Mouse (Mus musculus): ENCODE results near the gene Uqcr10. TPM values are rescaled to one million over a fixed set of nuclear protein-coding genes. Genes with fewer than 3 reads are reported as not detected.

Uqcr10 gene
- polyA plus RNA-seq (2014; fragmentation: Nextera tagmentation; extraction: Ambion mirVana) = 722 and 816 TPM in 2 replicates

DNA sequence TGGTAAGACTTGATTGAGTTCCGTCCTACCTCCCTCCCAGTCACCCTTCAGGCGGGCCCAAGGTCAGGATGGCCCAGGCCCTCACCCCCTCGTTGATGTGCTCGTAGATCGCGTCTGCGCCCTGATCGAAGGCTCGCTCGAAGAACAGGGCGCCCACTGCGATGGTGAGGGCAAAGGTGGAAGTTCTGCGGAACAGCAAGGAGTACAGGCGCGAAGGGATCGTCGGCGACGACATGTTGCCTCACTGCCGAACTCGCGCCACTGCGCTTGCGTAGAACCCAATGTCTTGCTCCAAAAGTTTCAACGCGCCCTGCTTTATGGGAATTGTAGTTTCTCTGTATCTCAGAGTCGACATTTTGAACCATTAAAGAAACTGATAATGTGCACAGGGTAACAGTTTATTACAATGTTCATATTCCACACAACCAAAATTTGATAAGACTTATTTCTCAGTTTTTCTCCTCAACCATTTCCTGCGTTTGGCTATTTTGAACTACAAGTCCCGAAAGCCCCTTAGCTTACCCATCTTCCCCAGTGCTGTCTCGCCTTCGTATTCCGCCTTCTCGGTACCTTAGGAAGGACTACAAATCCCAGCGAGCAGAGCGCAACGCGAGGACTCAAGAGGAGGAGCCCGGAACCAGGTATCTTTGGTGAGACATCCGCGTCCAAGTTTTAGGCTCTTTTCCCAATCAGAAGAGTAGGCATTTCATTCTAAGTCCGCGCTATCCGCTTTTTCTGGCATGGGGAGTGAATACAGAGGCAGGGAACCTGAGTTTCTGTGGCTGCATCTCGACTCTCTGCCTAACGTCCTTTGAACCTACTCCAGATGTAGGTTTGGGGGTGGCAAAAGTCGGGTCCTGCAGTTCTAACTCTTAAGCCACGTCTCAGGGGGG, at the start of gene Uqcr10, which contains the start of gene Zmat5:
TSS of gene Uqcr10 (minus strand) at position 271 of the 893 bp plus-strand sequence.
TSS of gene Zmat5 (plus strand) at position 607 of the 893 bp plus-strand sequence.
- WGBS = under 1% methylated on average over 47 of the region's 47 CpGs
- peaks cover 13% of the 10 kb centered on the region for H3K36me3 ChIP-seq (ENCODE audit: control insufficient read depth, insufficient read depth, low read length)

DNA sequence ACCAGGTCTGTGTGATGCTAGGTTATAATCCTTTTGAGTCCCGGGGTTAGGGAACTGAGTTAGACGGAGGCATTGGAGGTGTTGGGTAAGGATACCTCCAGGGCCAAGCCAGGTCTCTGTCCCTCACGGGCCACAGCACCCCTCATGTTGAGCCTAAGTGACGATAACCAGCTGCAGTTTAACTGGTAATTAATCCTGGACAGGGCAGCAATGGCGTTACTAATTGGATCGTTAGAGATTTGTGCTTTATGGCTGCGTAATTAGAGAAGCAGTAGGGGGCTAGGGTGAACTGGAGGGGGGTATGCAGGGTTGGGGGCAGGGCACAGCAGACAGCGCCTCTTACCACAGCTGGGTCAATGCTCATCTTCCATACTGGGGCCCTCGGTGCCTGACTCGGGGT, 48.7 kb upstream of the Uqcr10 start:
- H3K4me1 ChIP-seq (ENCODE audit: control insufficient read depth, insufficient read depth, low read length) = no peaks in the 10 kb centered on the region
- H3K9ac ChIP-seq (ENCODE audit: low read depth, low read length) = no peak overlapping the region
- DNase-seq (ENCODE audit: low spot score) (no peak), ATAC-seq (ENCODE audit: low read depth) (no peak)
- 42% methylated on average over 10 of the region's 10 CpGs for WGBS
- H3K9me3 ChIP-seq (ENCODE audit: control insufficient read depth, low read length) = peaks cover 5% of the 10 kb centered on the region; the same call in 1 of the 2 replicates
- H3K27me3 ChIP-seq (replicated peaks; ENCODE audit: control insufficient read depth, insufficient read depth, low read length) = peaks cover 28% of the 10 kb centered on the region
- H3K36me3 ChIP-seq (ENCODE audit: control insufficient read depth, insufficient read depth, low read length) = no peaks in the 10 kb centered on the region
- no peak overlapping the region for H3K27ac ChIP-seq (replicated peaks; ENCODE audit: low read depth, low read length)
- no peak overlapping the region for H3K4me3 ChIP-seq (ENCODE audit: low read depth, low read length)
- no peak overlapping the region for H3K4me2 ChIP-seq (ENCODE audit: low read depth, low read length)

More for the DNA sequence above, at the start of gene Uqcr10, which contains the start of gene Zmat5:
- ATAC-seq (ENCODE audit: low read depth) = peak; percentile 99
- Histone ChIP-seq H3K4me2 (ENCODE audit: low read depth, low read length) (peak within 1 kb of the TSS; percentile 82), H3K27ac (replicated peaks; ENCODE audit: low read depth, low read length) (peak within 1 kb of the TSS; percentile 42; the same call in 1 of the 2 replicates), H3K4me3 (ENCODE audit: low read depth, low read length) (peak within 1 kb of the TSS; percentile 56), H3K27me3 (replicated peaks; ENCODE audit: control insufficient read depth, insufficient read depth, low read length) (no peaks in the 10 kb centered on the region), H3K9me3 (ENCODE audit: control insufficient read depth, low read length) (no peaks in the 10 kb centered on the region), H3K4me1 (ENCODE audit: control insufficient read depth, insufficient read depth, low read length) (peaks cover 7% of the 10 kb centered on the region; the same call in 1 of the 2 replicates), H3K9ac (ENCODE audit: low read depth, low read length) (peak within 1 kb of the TSS; percentile 71)
- peak; percentile 99 for DNase-seq (ENCODE audit: low spot score)

DNA sequence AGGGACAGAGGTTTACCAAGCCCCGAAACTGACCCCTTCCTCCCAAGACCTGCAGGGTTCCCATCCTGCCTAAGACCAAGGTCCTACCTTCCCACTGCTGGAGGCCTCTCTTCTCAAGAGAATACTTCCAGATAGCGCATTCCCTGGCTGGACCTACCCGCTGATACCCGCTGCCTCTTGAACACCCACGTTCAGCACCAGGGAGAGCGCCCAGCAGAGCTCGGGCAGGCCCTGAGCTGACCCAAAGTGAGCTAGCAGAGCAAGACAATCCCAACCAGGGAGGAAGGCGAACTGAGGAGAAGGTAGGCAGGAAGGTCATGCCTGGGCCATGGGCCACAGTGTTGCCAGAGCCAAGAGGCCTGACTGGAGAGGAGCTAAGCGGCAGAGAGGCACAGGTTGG, 46.1 kb upstream of the Uqcr10 start:
- no peak overlapping the region for H3K4me2 ChIP-seq (ENCODE audit: low read depth, low read length)
- no peak overlapping the region for H3K4me3 ChIP-seq (ENCODE audit: low read depth, low read length)
- H3K9me3 ChIP-seq (ENCODE audit: control insufficient read depth, low read length) = peaks cover 5% of the 10 kb centered on the region; the same call in 1 of the 2 replicates
- H3K4me1 ChIP-seq (ENCODE audit: control insufficient read depth, insufficient read depth, low read length) = peaks cover 7% of the 10 kb centered on the region; the same call in 1 of the 2 replicates
- 6% methylated on average over 9 of the region's 9 CpGs for WGBS
- peak; percentile 85 for DNase-seq (ENCODE audit: low spot score)
- H3K9ac ChIP-seq (ENCODE audit: low read depth, low read length) = no peak overlapping the region
- no peak overlapping the region for H3K27ac ChIP-seq (replicated peaks; ENCODE audit: low read depth, low read length)
- peaks cover 52% of the 10 kb centered on the region for H3K27me3 ChIP-seq (replicated peaks; ENCODE audit: control insufficient read depth, insufficient read depth, low read length)
- no peaks in the 10 kb centered on the region for H3K36me3 ChIP-seq (ENCODE audit: control insufficient read depth, insufficient read depth, low read length)
- no peak for ATAC-seq (ENCODE audit: low read depth)

DNA sequence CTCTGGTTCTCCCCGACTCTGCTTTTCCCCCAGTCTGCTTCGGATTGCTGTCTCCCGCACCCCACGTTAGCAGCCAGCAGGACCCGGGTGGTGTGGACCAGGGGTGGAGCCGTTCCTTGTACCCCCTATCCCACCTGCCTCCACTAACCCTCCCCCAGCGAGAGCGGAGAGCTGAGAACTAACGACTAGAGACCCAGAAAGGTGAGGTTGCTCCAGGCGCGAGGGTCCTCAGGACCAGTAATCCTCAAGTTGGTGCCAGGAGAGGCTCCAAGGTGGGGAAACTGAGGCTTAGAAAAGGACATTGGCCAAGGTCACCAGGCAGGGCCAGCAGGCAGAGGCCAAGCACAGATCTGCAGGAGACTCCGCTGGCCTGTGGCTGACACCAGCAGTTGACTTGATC, 43.1 kb upstream of the Uqcr10 start:
- peak overlapping the region; percentile 52 for H3K4me3 ChIP-seq (ENCODE audit: low read depth, low read length)
- H3K27ac ChIP-seq (replicated peaks; ENCODE audit: low read depth, low read length) = no peak overlapping the region
- peaks cover 7% of the 10 kb centered on the region; the same call in 1 of the 2 replicates for H3K4me1 ChIP-seq (ENCODE audit: control insufficient read depth, insufficient read depth, low read length)
- H3K9ac ChIP-seq (ENCODE audit: low read depth, low read length) = no peak overlapping the region
- ATAC-seq (ENCODE audit: low read depth) (no peak), DNase-seq (ENCODE audit: low spot score) (no peak)
- no peaks in the 10 kb centered on the region for H3K9me3 ChIP-seq (ENCODE audit: control insufficient read depth, low read length)
- WGBS = 2% methylated on average over 12 of the region's 12 CpGs
- peak overlapping the region; percentile 96 for H3K4me2 ChIP-seq (ENCODE audit: low read depth, low read length)
- no peaks in the 10 kb centered on the region for H3K36me3 ChIP-seq (ENCODE audit: control insufficient read depth, insufficient read depth, low read length)
- H3K27me3 ChIP-seq (replicated peaks; ENCODE audit: control insufficient read depth, insufficient read depth, low read length) = peaks cover 77% of the 10 kb centered on the region

DNA sequence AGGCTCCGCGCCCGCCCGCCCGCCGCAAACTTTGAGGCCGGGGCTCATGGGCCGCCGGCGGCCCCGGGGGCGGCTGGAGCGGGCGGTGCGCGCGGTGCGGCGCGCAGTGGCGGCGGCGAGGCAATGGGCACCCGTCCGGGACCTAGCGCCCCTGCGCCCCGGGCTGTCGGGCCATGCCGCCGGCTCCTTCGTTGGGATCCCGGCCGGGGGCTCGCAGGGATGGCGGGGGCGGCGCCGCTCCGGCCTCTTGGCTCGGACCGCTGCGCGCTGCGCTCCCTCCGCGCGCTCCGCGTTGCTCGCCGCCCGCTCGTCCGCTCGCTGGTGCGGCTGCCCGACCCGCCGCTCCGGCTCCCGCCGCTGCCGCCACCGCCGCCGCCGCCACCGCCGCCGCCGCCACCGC, 42.6 kb upstream of the Uqcr10 start, which contains the start of gene Cabp7:
TSS of gene Cabp7 (minus strand) at position 46 of the 400 bp plus-strand sequence.
- ATAC-seq (ENCODE audit: low read depth) = no peak
- Histone ChIP-seq H3K4me1 (ENCODE audit: control insufficient read depth, insufficient read depth, low read length) (peaks cover 7% of the 10 kb centered on the region; the same call in 1 of the 2 replicates), H3K4me2 (ENCODE audit: low read depth, low read length) (peak within 1 kb of the TSS; percentile 96), H3K4me3 (ENCODE audit: low read depth, low read length) (peak within 1 kb of the TSS; percentile 52), H3K9me3 (ENCODE audit: control insufficient read depth, low read length) (no peaks in the 10 kb centered on the region), H3K27ac (replicated peaks; ENCODE audit: low read depth, low read length) (no peak within 1 kb of the TSS), H3K27me3 (replicated peaks; ENCODE audit: control insufficient read depth, insufficient read depth, low read length) (peaks cover 77% of the 10 kb centered on the region), H3K36me3 (ENCODE audit: control insufficient read depth, insufficient read depth, low read length) (no peaks in the 10 kb centered on the region), H3K9ac (ENCODE audit: low read depth, low read length) (peak within 1 kb of the TSS; percentile 40; the same call in 1 of the 2 replicates)
- no CpG with 5 or more reads among the region's 73 CpGs for WGBS
- DNase-seq (ENCODE audit: low spot score) = no peak

DNA sequence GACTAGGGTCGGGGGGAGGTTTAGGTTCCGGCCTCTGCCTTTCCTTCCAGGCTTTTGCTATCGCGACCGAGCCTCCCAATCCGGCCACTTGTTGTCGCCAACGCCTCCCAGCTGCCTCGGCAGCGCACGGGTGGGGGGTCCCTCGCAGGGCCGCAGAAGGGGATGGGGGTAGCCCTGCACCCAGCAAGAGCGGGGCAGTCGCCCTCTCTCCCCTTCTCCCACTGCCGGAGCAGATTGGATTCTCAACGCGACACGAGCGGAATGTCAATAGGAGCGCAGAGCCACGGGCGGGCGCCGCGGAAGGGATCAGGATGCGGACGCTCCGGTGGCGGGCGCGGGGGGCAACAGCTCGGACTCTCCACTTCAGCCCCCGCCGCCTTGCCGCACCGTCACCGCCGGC, 41.8 kb upstream of the Uqcr10 start:
- Histone ChIP-seq H3K27me3 (replicated peaks; ENCODE audit: control insufficient read depth, insufficient read depth, low read length) (peaks cover 77% of the 10 kb centered on the region), H3K27ac (replicated peaks; ENCODE audit: low read depth, low read length) (no peak overlapping the region), H3K36me3 (ENCODE audit: control insufficient read depth, insufficient read depth, low read length) (no peaks in the 10 kb centered on the region), H3K4me3 (ENCODE audit: low read depth, low read length) (peak overlapping the region; percentile 52), H3K9me3 (ENCODE audit: control insufficient read depth, low read length) (no peaks in the 10 kb centered on the region), H3K9ac (ENCODE audit: low read depth, low read length) (peak overlapping the region; percentile 40; the same call in 1 of the 2 replicates), H3K4me1 (ENCODE audit: control insufficient read depth, insufficient read depth, low read length) (peaks cover 7% of the 10 kb centered on the region; the same call in 1 of the 2 replicates), H3K4me2 (ENCODE audit: low read depth, low read length) (peak overlapping the region; percentile 96)
- ATAC-seq (ENCODE audit: low read depth) = no peak
- WGBS = 1% methylated on average over 16 of the region's 39 CpGs
- DNase-seq (ENCODE audit: low spot score) = no peak

DNA sequence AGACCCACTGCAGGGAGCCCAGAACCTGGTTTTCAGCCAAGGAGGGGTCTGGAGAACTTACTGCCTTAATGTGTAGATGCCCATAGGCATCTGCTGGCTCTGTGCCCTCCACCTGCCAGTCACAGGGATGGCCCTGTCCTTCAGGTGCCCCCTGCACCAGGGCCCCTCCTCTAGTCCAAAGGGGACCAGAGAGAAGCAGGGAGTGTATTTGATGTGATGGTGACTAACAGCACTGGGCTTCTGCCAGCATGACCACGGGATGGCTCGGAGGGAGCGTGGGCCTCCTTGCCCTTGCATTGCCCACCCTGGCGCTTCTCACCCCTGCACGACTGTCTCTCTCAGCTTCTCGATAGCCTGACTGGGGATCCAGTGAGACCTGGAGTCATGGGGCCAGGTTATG, 40.5 kb upstream of the Uqcr10 start:
- H3K9ac ChIP-seq (ENCODE audit: low read depth, low read length) = no peak overlapping the region
- no peak overlapping the region for H3K4me3 ChIP-seq (ENCODE audit: low read depth, low read length)
- H3K36me3 ChIP-seq (ENCODE audit: control insufficient read depth, insufficient read depth, low read length) = no peaks in the 10 kb centered on the region
- ATAC-seq (ENCODE audit: low read depth) = no peak
- no peak overlapping the region for H3K27ac ChIP-seq (replicated peaks; ENCODE audit: low read depth, low read length)
- H3K4me2 ChIP-seq (ENCODE audit: low read depth, low read length) = no peak overlapping the region
- peaks cover 7% of the 10 kb centered on the region; the same call in 1 of the 2 replicates for H3K4me1 ChIP-seq (ENCODE audit: control insufficient read depth, insufficient read depth, low read length)
- no peak for DNase-seq (ENCODE audit: low spot score)
- H3K9me3 ChIP-seq (ENCODE audit: control insufficient read depth, low read length) = no peaks in the 10 kb centered on the region
- 63% methylated on average over 6 of the region's 6 CpGs for WGBS
- H3K27me3 ChIP-seq (replicated peaks; ENCODE audit: control insufficient read depth, insufficient read depth, low read length) = peaks cover 68% of the 10 kb centered on the region

DNA sequence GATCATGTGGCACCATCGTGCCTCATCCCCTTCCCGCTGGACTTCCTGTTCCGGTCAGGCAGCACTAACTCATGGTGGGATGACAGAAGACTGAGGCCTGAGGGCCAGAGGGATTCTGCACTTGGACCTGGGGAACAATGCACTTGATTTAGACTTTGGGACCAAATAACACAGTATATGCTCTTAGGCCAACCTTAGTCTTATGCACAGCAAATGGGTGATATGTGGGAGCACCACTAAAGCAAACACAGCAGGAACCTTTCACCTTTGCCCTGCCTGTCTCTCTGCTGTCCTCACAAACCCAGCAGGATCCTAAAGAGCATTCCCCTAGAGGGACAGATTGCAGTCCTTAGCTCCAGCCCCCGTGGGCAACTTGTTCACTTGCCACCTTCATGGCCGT, 36.6 kb upstream of the Uqcr10 start:
- no peak overlapping the region for H3K27ac ChIP-seq (replicated peaks; ENCODE audit: low read depth, low read length)
- 0 out of 2 replicates have a peak, but pooled peaks cover 3% of the 10 kb centered on the region for H3K36me3 ChIP-seq (ENCODE audit: control insufficient read depth, insufficient read depth, low read length)
- ATAC-seq (ENCODE audit: low read depth) = no peak
- no peaks in the 10 kb centered on the region for H3K9me3 ChIP-seq (ENCODE audit: control insufficient read depth, low read length)
- H3K4me3 ChIP-seq (ENCODE audit: low read depth, low read length) = no peak overlapping the region
- H3K27me3 ChIP-seq (replicated peaks; ENCODE audit: control insufficient read depth, insufficient read depth, low read length) = peaks cover 30% of the 10 kb centered on the region
- H3K4me1 ChIP-seq (ENCODE audit: control insufficient read depth, insufficient read depth, low read length) = no peaks in the 10 kb centered on the region
- no peak overlapping the region for H3K4me2 ChIP-seq (ENCODE audit: low read depth, low read length)
- no peak overlapping the region for H3K9ac ChIP-seq (ENCODE audit: low read depth, low read length)
- 68% methylated on average over 5 of the region's 5 CpGs for WGBS
- no peak for DNase-seq (ENCODE audit: low spot score)

Measured in embryonic facial prominence, embryonic 14.5 days (tissue).